Mouse (Mus musculus) stomach, embryonic 15.5 days (tissue): ENCODE measurements around the gene D330020A13Rik. TPM values are rescaled to one million over a fixed set of nuclear protein-coding genes. Genes with fewer than 3 reads are reported as not detected.
A peak's percentile ranks its signal among the peaks of the same experiment; 100 is the strongest.

Source experiments
- ATAC-seq: fragments of 200-750 bp; cut with Nextera tagmentation; 2 replicates; pipeline ENCODE4 v1.8.0; 2017; ENCODE audit warnings: low read depth, moderate number of reproducible peaks, moderate TSS enrichment; ENCODE audit not compliant: insufficient read depth, low FRiP score
- H3K27ac ChIP-seq: fragments of 300-500 bp; sonication (generic); 2 replicates; pipeline ENCODE4 v1.5.1; 2015; ENCODE audit warnings: mild to moderate bottlenecking, inconsistent platforms
- H3K27me3 ChIP-seq: fragments of 300-500 bp; sonication (generic); replicated peaks from 2 replicates; pipeline ENCODE4 v1.6.1; 2015; ENCODE audit warnings: inconsistent platforms
- H3K36me3 ChIP-seq: fragments of 300-500 bp; sonication (generic); 2 replicates; pipeline ENCODE4 v1.6.1; 2015; ENCODE audit warnings: inconsistent platforms
- H3K4me1 ChIP-seq: fragments of 300-500 bp; sonication (generic); 2 replicates; pipeline ENCODE4 v1.6.1; 2015; ENCODE audit warnings: inconsistent platforms
- H3K4me2 ChIP-seq: fragments of 300-500 bp; sonication (generic); 2 replicates; pipeline ENCODE4 v1.6.1; 2015; ENCODE audit warnings: mild to moderate bottlenecking, inconsistent platforms
- H3K4me3 ChIP-seq: fragments of 300-500 bp; sonication (generic); replicated peaks from 2 replicates; pipeline ENCODE4 v1.5.1; 2015; ENCODE audit warnings: inconsistent platforms
- H3K9ac ChIP-seq: fragments of 300-500 bp; sonication (generic); 2 replicates; pipeline ENCODE4 v1.6.1; 2015; ENCODE audit warnings: inconsistent platforms
- H3K9me3 ChIP-seq: fragments of 300-500 bp; sonication (generic); 2 replicates; pipeline ENCODE4 v1.6.1; 2016; ENCODE audit warnings: inconsistent platforms
- WGBS: fragments of 180-500 bp; shearing (Covaris S2); methylation state at CpG from one replicate; pipeline ENCODE4 v1.1.7; 2015; 5-methylcytosine and 5-hydroxymethylcytosine counted together
- polyA plus RNA-seq: library from polyadenylated mRNA; unstranded; fragments of >200 nt; fragmentation: Nextera tagmentation; extraction: Ambion mirVana; gene quantifications from 2 replicates; pipeline ENCODE4 v1.2.1, GENCODE M21; 2015

The D330020A13Rik gene
- polyA plus RNA-seq, 1 experiment from 2014 or later, result 0.21 TPM

DNA sequence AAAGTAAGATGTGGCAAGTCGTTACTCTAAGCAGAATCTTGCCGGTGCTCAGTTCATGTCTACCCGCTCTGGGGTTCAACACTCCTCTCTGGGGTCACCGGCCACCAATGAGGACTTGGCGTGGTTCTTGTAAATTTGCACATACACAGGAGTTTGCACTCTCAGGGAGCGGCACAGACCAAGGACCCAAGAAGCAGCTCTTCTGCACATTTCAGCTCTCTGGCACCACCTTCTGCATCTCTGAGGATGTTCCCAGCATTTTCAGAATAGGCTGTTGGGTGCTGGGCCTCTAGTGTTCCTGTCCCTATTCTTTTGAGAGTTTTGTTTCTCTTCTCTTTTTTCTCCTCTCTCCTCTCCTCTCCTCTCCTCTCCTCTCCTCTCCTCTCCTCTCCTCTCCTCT lies 7.0 kb downstream of the D330020A13Rik start:
- Histone ChIP-seq H3K9me3 (no peaks in the 10 kb centered on the region), H3K4me3 (no peak overlapping the region), H3K4me2 (no peak overlapping the region), H3K27me3 (0 out of 2 replicates have a peak, but pooled peaks cover 2% of the 10 kb centered on the region), H3K27ac (no peak overlapping the region), H3K9ac (no peak overlapping the region), H3K36me3 (no peaks in the 10 kb centered on the region), H3K4me1 (0 out of 2 replicates have a peak, but pooled peaks cover 3% of the 10 kb centered on the region)
- peak; percentile 31; the same call in 1 of the 2 replicates for ATAC-seq
- WGBS, result 18% methylated on average over 6 of the region's 6 CpGs

DNA sequence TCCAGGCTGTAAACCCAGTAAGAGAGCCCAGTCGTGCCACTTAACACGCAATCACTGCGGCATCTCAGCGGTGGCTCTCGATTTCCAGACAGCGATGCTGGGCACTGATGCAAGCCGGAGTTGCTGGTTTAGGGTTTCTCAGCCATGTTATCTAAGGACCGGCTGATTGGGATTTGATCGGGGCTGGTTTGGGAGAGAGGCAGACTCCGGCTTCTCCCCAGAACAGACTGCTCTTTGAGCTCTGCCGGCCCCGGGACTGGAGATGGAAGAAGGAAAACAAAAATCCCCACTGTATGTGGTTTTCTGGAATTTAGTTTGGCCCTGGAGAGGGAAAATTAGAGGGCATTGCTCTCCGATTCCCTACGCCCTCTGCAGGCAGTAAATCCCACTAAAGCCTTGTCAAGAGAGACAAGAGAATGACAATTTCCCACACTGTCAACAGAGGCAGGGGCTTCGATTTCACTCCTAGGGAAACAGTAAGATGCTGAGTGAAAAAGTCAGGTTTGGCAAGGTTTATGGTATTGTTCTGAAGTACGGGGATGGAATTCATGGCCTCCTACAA lies 8.7 kb downstream of the D330020A13Rik start:
- WGBS, result 23% methylated on average over 16 of the region's 16 CpGs
- Histone ChIP-seq H3K4me1 (0 out of 2 replicates have a peak, but pooled peaks cover 3% of the 10 kb centered on the region), H3K9me3 (no peaks in the 10 kb centered on the region), H3K9ac (no peak overlapping the region), H3K4me2 (0 out of 2 replicates have a peak overlapping the region, but pooled peaks have one; percentile 9), H3K27ac (no peak overlapping the region), H3K4me3 (no peak overlapping the region), H3K27me3 (0 out of 2 replicates have a peak, but pooled peaks cover 2% of the 10 kb centered on the region), H3K36me3 (no peaks in the 10 kb centered on the region)
- no peak for ATAC-seq

DNA sequence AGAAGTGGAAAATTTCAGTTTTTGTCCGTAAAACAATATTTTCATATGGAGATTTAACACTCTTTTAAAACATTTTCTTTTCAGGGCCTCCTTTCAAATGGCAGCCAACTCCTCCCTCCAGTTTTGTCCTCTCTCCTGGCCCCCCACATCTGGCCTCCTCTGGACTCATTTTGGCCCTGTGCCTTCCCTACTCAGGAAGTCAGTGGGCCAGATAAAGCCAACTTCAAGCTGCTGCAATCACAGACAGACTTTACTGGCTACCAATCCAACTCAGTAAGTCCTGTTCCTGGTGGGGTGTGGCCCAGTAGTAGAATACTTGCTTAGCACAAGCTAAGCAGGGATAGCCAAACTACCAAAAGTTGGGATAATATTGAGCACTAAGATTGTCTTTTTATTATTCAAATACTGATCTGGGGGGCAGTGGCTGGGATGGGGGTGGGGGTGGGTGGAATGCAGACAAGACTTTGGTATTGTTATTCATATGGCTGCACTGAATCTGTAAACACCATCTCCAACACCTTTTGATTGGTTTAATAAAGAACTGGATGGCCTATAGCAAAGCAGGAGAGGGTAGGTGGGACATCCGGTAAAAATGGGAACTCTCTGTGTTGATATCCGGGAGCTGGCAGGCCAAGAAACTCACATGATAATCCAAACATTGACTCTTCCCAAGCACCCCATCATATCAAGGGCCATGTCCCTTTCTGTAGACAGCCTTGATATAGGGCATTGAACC lies 12.9 kb downstream of the D330020A13Rik start:
- WGBS, result 84% methylated on average over 3 of the region's 3 CpGs
- no peak for ATAC-seq

DNA sequence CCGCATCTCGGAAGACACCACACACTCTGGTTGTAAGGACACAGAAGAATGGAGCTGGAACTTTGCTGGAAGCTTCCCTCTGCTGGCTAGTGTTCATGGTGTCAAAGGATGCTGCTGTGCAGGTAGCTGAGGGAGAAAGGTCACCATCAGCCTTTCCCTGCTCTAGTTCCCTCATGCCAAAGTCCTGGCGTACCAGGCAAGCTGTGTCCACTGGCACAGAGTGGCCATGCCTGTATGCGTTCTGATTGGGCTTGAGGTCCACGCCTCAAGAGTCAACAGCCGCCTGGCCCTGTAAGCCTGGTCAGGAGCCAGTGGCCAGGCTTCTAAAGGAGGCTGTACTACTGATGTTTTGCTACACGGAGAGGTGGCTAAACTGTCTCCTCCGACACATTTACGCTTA lies 15.2 kb downstream of the D330020A13Rik start:
- no peak overlapping the region for H3K27ac ChIP-seq
- no peaks in the 10 kb centered on the region for H3K9me3 ChIP-seq
- no peaks in the 10 kb centered on the region for H3K27me3 ChIP-seq
- no peak overlapping the region for H3K4me2 ChIP-seq
- H3K9ac ChIP-seq, result no peak overlapping the region
- no peaks in the 10 kb centered on the region for H3K4me1 ChIP-seq
- no peak overlapping the region for H3K4me3 ChIP-seq
- WGBS, result 55% methylated on average over 9 of the region's 9 CpGs
- ATAC-seq, result no peak
- H3K36me3 ChIP-seq, result no peaks in the 10 kb centered on the region

More for the DNA sequence above, 12.9 kb downstream of the D330020A13Rik start:
- Histone ChIP-seq H3K27me3 (0 out of 2 replicates have a peak, but pooled peaks cover 2% of the 10 kb centered on the region), H3K36me3 (no peaks in the 10 kb centered on the region), H3K4me3 (no peak overlapping the region), H3K9me3 (no peaks in the 10 kb centered on the region), H3K9ac (no peak overlapping the region), H3K27ac (no peak overlapping the region), H3K4me1 (no peaks in the 10 kb centered on the region), H3K4me2 (no peak overlapping the region)

DNA sequence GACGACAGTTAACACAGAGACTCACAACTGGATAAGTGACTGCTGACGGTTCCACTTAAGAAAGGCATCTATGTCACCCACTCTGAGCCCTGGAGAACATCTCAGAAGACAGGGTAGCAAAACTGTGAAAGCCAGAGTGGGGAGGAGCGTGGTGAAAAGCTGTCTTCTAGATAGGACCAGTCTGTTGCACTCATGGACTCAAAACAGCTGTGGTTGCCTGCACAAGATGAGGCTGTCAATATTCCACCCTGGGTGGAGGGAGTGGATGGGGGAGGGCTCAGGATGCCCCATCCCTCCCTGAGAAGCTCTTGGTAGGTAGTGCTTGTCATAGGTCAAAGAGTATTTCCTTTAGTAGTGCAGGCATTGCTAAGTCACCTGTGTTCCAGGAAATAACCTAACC lies 15.6 kb downstream of the D330020A13Rik start:
- no peak overlapping the region for H3K4me3 ChIP-seq
- H3K9ac ChIP-seq, result no peak overlapping the region
- ATAC-seq, result no peak
- H3K9me3 ChIP-seq, result no peaks in the 10 kb centered on the region
- no peaks in the 10 kb centered on the region for H3K27me3 ChIP-seq
- no peaks in the 10 kb centered on the region for H3K4me1 ChIP-seq
- H3K4me2 ChIP-seq, result no peak overlapping the region
- 34% methylated on average over 3 of the region's 3 CpGs for WGBS
- no peaks in the 10 kb centered on the region for H3K36me3 ChIP-seq
- no peak overlapping the region for H3K27ac ChIP-seq

DNA sequence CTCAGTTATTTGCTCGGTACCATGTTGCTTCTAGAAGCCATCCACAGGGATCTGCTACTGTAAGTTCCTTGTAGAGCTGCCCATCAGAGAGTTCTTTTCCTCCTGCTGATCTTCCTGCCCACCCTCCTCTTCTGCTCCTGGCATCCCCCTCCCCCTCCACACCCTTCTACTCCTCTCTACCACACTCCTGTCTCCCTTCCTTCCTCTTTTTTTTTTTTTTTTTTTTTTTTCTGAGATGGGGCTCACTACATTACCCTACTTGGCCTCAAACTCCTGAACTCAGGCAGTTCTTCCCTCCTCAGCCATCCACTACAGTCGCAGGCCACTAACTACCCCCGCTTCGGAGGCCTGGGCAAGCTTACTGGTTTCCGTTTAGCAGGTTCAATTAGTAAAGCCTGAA lies 18.3 kb downstream of the D330020A13Rik start:
- Histone ChIP-seq H3K4me1 (no peaks in the 10 kb centered on the region), H3K9me3 (no peaks in the 10 kb centered on the region), H3K36me3 (no peaks in the 10 kb centered on the region), H3K9ac (no peak overlapping the region), H3K4me2 (no peak overlapping the region), H3K4me3 (no peak overlapping the region), H3K27ac (no peak overlapping the region), H3K27me3 (no peaks in the 10 kb centered on the region)
- 75% methylated on average over 5 of the region's 5 CpGs for WGBS
- ATAC-seq, result no peak

DNA sequence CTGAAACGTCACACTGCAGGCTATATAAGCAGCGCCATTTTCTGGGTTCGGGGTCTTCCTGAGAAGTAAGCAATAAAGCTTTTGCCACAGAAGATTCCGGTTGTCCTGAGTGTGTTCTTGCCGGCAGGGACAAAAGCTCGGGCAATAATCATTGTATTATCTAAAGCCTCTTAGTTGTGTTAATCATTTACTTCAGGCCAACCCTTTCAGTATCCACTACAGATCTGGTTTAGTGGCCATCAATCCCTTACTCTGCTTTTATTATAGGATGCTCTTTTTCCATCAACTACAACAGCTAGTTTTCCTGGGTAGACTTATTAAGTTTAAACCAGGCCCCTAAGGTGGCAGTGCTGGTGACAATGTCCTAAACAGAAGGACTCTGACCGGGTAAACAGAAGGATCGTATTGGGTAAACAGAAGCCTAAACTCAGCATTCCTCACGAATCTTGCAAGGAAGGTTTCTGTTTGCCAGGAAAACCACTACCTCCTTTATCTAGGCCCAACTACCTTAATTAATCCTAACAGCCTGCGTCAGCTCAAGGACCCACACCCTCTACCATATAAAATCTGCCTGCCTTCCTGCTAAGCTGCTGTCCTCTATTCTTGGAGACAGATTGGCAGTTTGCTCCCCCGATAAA lies 24.3 kb downstream of the D330020A13Rik start:
- H3K27ac ChIP-seq, result no peak overlapping the region
- H3K9ac ChIP-seq, result no peak overlapping the region
- H3K27me3 ChIP-seq, result no peaks in the 10 kb centered on the region
- H3K9me3 ChIP-seq, result no peaks in the 10 kb centered on the region
- WGBS, result 54% methylated on average over 11 of the region's 11 CpGs
- no peaks in the 10 kb centered on the region for H3K4me1 ChIP-seq
- no peak for ATAC-seq
- H3K36me3 ChIP-seq, result no peaks in the 10 kb centered on the region
- 0 out of 2 replicates have a peak overlapping the region, but pooled peaks have one; percentile 6 for H3K4me2 ChIP-seq
- no peak overlapping the region for H3K4me3 ChIP-seq

DNA sequence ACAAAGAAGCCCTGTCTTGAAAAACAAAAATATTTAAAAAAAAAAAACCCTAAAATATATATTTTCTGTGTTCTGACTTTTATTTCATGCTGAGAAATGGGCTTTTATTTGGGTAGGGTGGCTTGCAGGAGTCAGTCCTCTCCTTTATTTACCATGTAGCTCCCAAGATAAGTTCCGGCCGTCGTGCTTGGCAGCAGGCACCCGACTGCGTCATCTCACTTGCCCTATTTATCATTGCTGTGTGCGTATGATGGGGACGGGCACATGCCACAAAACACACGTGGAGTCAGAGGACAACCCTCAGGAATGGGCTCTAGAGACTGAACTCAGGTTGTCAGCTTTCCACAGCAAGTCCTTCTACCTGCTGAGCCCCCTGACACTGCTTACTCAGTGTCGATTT lies 25.0 kb downstream of the D330020A13Rik start:
- no peak overlapping the region for H3K4me2 ChIP-seq
- no peaks in the 10 kb centered on the region for H3K4me1 ChIP-seq
- no peak overlapping the region for H3K4me3 ChIP-seq
- ATAC-seq, result no peak
- no peaks in the 10 kb centered on the region for H3K36me3 ChIP-seq
- H3K9me3 ChIP-seq, result no peaks in the 10 kb centered on the region
- H3K27ac ChIP-seq, result no peak overlapping the region
- WGBS, result 69% methylated on average over 9 of the region's 9 CpGs
- H3K9ac ChIP-seq, result no peak overlapping the region
- no peaks in the 10 kb centered on the region for H3K27me3 ChIP-seq

DNA sequence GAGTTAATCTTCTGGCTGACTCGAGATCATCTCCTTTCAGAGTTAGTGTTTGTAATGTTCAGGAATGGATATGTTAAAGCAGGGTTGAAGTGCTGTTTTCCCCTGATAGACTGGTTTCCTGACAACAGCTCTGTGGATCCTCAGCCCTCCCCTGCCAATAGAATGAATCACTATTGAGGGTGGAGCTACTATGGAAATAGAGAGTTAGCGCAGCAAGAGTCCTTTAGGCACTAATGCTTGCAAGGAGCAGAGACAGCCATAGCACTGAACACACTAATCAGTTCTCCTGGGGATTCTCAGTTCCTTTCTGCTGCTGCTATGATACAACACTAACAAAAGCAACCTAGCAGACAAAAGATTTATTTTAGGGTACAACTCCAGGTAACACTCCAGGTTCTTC lies 26.2 kb downstream of the D330020A13Rik start:
- Histone ChIP-seq H3K36me3 (no peaks in the 10 kb centered on the region; the same call in 1 of the 2 replicates), H3K27ac (no peak overlapping the region), H3K27me3 (no peaks in the 10 kb centered on the region), H3K4me2 (no peak overlapping the region), H3K4me3 (no peak overlapping the region), H3K4me1 (no peaks in the 10 kb centered on the region), H3K9me3 (no peaks in the 10 kb centered on the region), H3K9ac (no peak overlapping the region)
- no peak for ATAC-seq
- 64% methylated on average over 2 of the region's 2 CpGs for WGBS

DNA sequence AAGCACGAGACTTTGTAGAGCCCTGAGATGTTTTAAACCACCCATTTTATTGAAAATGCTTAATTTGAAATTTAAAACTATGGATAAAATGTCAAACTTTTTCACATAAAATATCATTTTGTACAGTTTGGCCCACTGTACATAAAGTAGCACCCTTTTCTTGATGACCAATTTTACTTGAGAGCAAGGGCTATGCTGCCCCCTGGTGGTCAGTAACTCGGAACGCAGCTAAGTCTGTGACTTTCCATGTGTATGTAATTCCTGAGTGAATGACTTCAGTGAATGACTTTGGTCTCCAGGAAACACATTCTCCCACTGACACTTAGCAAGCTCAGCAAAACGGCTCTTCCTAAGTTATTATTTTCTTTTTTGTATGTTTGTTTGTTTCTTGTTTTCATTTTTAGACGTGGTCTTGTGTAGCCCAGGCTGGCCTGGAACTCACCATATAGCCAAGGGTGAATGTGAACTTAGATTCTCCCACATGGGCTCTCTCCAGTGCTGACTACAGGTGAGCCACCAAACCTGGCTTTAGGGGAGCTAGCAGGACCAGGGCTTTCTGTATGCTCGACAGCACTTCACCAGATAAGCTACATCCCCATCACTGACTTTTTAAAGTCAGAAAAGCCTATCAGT lies 30.2 kb downstream of the D330020A13Rik start:
- Histone ChIP-seq H3K9me3 (no peaks in the 10 kb centered on the region), H3K9ac (no peak overlapping the region), H3K27me3 (no peaks in the 10 kb centered on the region), H3K36me3 (peaks cover 3% of the 10 kb centered on the region; the same call in 1 of the 2 replicates), H3K27ac (no peak overlapping the region), H3K4me2 (no peak overlapping the region), H3K4me1 (no peaks in the 10 kb centered on the region), H3K4me3 (no peak overlapping the region)
- 28% methylated on average over 6 of the region's 6 CpGs for WGBS
- ATAC-seq, result no peak

DNA sequence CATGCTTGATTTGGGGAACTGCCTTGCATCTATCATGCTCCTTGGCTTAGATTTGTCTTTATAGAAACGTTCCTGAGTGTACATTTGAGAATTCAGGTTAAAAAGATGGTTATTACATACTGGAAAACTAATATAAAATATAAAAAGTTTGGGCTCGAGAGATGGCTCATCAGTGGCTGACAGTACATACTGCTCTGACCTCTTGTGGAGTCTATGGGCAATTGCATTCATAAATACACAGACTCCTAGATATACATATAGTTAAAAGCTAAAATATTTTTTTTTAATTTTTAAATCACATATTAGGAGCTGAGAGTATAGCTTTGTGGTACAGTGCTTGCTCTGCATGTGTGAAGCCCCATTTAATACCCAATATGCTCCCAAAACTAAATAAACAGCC lies 38.2 kb downstream of the D330020A13Rik start:
- no peak overlapping the region for H3K27ac ChIP-seq
- H3K9ac ChIP-seq, result no peak overlapping the region
- no peaks in the 10 kb centered on the region for H3K9me3 ChIP-seq
- no peak overlapping the region for H3K4me3 ChIP-seq
- 76% methylated on average over 2 of the region's 2 CpGs for WGBS
- H3K27me3 ChIP-seq, result no peaks in the 10 kb centered on the region
- H3K4me1 ChIP-seq, result no peaks in the 10 kb centered on the region
- no peak overlapping the region for H3K4me2 ChIP-seq
- no peak for ATAC-seq
- peaks cover 27% of the 10 kb centered on the region for H3K36me3 ChIP-seq

DNA sequence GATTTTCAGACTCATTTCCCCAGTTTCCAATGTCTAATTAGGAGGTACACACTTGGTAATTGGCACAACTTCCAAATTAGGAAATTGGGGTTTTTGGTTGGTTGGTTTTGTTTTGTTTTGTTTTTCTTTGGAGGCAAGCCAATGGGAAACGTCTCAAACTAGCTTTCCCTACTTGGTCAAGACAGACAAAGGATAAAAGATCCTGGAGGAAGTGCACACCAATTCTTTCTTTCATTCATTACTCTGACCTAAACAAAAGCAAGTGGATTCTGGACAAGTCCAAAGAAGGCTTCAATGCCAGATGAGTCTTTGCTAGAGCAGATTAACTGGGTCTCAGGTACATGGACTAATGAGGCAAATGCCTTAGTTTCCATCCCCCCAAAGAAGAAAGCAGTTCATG lies 49.8 kb downstream of the D330020A13Rik start:
- Histone ChIP-seq H3K9ac (no peak overlapping the region), H3K4me3 (no peak overlapping the region), H3K27ac (no peak overlapping the region), H3K4me1 (no peaks in the 10 kb centered on the region), H3K9me3 (no peaks in the 10 kb centered on the region), H3K4me2 (no peak overlapping the region), H3K36me3 (peaks cover 25% of the 10 kb centered on the region; the same call in 1 of the 2 replicates), H3K27me3 (no peaks in the 10 kb centered on the region)
- 69% methylated on average over 1 of the region's 1 CpGs for WGBS
- ATAC-seq, result no peak
